Mouse (Mus musculus) midbrain, embryonic 11.5 days (tissue): Measurements from ENCODE around the gene Snrnp200. TPM values are rescaled to one million over a fixed set of nuclear protein-coding genes. Genes with fewer than 3 reads are reported as not detected.

Source experiments
- polyA plus RNA-seq: library from polyadenylated mRNA; unstranded; fragments of >200 nt; fragmentation: Nextera tagmentation; extraction: Ambion mirVana; gene quantifications from 2 replicates; pipeline ENCODE4 v1.2.1, GENCODE M21; 2014

Snrnp200 gene
- polyA plus RNA-seq, 1 experiment from 2014 or later, result 100 TPM

Other genes starting within 250 kb of the Snrnp200 start
- gene Ap4e1, start 199.7 kb upstream of the Snrnp200 start, polyA plus RNA-seq, result 11.7 and 12.4 TPM in 2 replicates
- gene Blvra, start 137.7 kb upstream of the Snrnp200 start, polyA plus RNA-seq, result 20.7 and 23.2 TPM in 2 replicates
- 112 and 114 TPM in 2 replicates for gene Ncaph, start 74.4 kb upstream of the Snrnp200 start, polyA plus RNA-seq
- 12.3 and 12.6 TPM in 2 replicates for gene Itpripl1, start 64.9 kb upstream of the Snrnp200 start, polyA plus RNA-seq
- 3.2 and 3.5 TPM in 2 replicates for gene 1810024B03Rik, start 106 bp upstream of the Snrnp200 start, polyA plus RNA-seq
- gene Ciao1, start 39.4 kb downstream of the Snrnp200 start, polyA plus RNA-seq, result 56.6 and 60.3 TPM in 2 replicates
- 24.6 and 26.4 TPM in 2 replicates for gene Tmem127, start 39.5 kb downstream of the Snrnp200 start, polyA plus RNA-seq
- 85.0 and 86.4 TPM in 2 replicates for gene Stard7, start 61.8 kb downstream of the Snrnp200 start, polyA plus RNA-seq
- gene Dusp2, start 127.8 kb downstream of the Snrnp200 start, polyA plus RNA-seq, result 3.4 and 4.4 TPM in 2 replicates
- not detected in 2 replicates for gene Astl, start 130.3 kb downstream of the Snrnp200 start, polyA plus RNA-seq
- gene Adra2b, start 154.8 kb downstream of the Snrnp200 start, polyA plus RNA-seq, result 2.8 and 2.9 TPM in 2 replicates
- 0.16 and 0.37 TPM in 2 replicates for gene Gpat2, start 216.8 kb downstream of the Snrnp200 start, polyA plus RNA-seq
- 26.6 and 28.9 TPM in 2 replicates for gene Fahd2a, start 236.2 kb downstream of the Snrnp200 start, polyA plus RNA-seq